ENCODE assay signal across 21 mouse cellular contexts in the genomic region with DNA sequence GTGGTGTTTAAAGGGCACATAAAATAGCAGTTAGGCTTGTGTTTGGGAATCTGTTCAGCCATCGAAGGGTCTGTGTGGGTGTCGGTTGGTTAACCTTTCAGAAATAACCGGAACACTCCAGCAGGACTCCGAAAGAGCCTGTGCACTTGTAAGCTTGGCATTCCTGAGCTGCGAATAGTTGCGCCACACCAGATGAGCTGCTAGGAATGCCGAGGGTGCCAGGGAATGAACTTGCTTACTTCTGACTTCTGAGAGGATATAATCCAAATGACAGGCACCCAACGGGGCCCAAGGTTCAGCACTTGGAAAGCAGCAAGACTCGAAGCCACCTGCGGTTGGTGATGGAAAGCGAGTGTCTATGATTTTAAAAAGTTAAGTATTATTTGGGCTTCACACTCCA.
DNase-seq lines count a peak whose midpoint lies in the region; ATAC-seq and TF ChIP-seq lines count a peak whose summit lies in the region.
"Had no signal": no experiment of that assay in that cellular context is flagged by ENCODE, and none has a peak within 500 bp of the region (broad histone marks: within the 10 kb centered on the region; RNA-seq: fewer than 3 reads in every experiment).

No protein-coding gene starts in this region.

- H3K79me2 ChIP-seq in heart, adult 2 months (replicated peaks; ENCODE audit: control insufficient read depth, insufficient read depth, low read length) = no peaks in the 10 kb centered on the region

- no peak for ATAC-seq in heart, embryonic 15.5 days (replicated peaks; ENCODE audit: insufficient number of reproducible peaks, insufficient read depth, low FRiP score, low read depth)
- peak; percentile 84 for ATAC-seq in lung, postnatal 0 days
- no peak for ATAC-seq in liver, postnatal 0 days
- ATAC-seq: forebrain, embryonic 16.5 days had no signal

- no peaks in the 10 kb centered on the region for H3K9me3 ChIP-seq in heart, embryonic 15.5 days (replicated peaks)
- H3K9me3 ChIP-seq in lung, postnatal 0 days (ENCODE audit: low read length) = no peaks in the 10 kb centered on the region
- H3K9me3 ChIP-seq in liver, postnatal 0 days (ENCODE audit: low read length) = no peaks in the 10 kb centered on the region
- H3K9me3 ChIP-seq: embryonic facial prominence, embryonic 13.5 days; hindbrain, embryonic 12.5 days; midbrain, embryonic 10.5 days had no signal

- H3K36me3 ChIP-seq in heart, embryonic 15.5 days = no peaks in the 10 kb centered on the region
- H3K36me3 ChIP-seq in heart, adult 2 months (ENCODE audit: control insufficient read depth, insufficient read depth, low read length) = no peaks in the 10 kb centered on the region
- no peaks in the 10 kb centered on the region for H3K36me3 ChIP-seq in lung, postnatal 0 days (ENCODE audit: insufficient read depth, low read length)
- H3K36me3 ChIP-seq in liver, postnatal 0 days (replicated peaks; ENCODE audit: insufficient read depth, low read length) = no peaks in the 10 kb centered on the region
- H3K36me3 ChIP-seq: embryonic facial prominence, embryonic 13.5 days; hindbrain, embryonic 12.5 days; midbrain, embryonic 10.5 days had no signal

- no peaks in the 10 kb centered on the region for H3K27me3 ChIP-seq in heart, embryonic 15.5 days
- H3K27me3 ChIP-seq in heart, adult 2 months (ENCODE audit: control insufficient read depth, insufficient read depth, low read length) = no peaks in the 10 kb centered on the region
- no peaks in the 10 kb centered on the region for H3K27me3 ChIP-seq in lung, postnatal 0 days (replicated peaks; ENCODE audit: insufficient read depth, low read length)
- no peaks in the 10 kb centered on the region for H3K27me3 ChIP-seq in liver, postnatal 0 days (ENCODE audit: insufficient read depth, low read length)
- H3K27me3 ChIP-seq: embryonic facial prominence, embryonic 13.5 days; hindbrain, embryonic 12.5 days had no signal

- H3K4me2 ChIP-seq in heart, embryonic 15.5 days = no peak overlapping the region
- no peak overlapping the region for H3K4me2 ChIP-seq in lung, postnatal 0 days (replicated peaks; ENCODE audit: low read depth, low read length)
- no peak overlapping the region for H3K4me2 ChIP-seq in liver, postnatal 0 days (ENCODE audit: low read depth, low read length)
- H3K4me2 ChIP-seq: embryonic facial prominence, embryonic 13.5 days; hindbrain, embryonic 12.5 days; liver, embryonic 11.5 days had no signal

- intact Hi-C loops in heart, adult 2 months (cut with DNase I) = no loop called here

- H3K27ac ChIP-seq in heart, embryonic 15.5 days = peak overlapping the region; percentile 1; the same call in 1 of the 2 replicates
- no peak overlapping the region for H3K27ac ChIP-seq in heart, adult 2 months
- no peak overlapping the region for H3K27ac ChIP-seq in lung, postnatal 0 days (ENCODE audit: low read length)
- no peak overlapping the region for H3K27ac ChIP-seq in liver, postnatal 0 days (ENCODE audit: low read depth)
- H3K27ac ChIP-seq: embryonic facial prominence, embryonic 13.5 days; hindbrain, embryonic 12.5 days; macrophage; midbrain, embryonic 10.5 days had no signal

- no peak for DNase-seq in heart, adult 2 months
- DNase-seq in ES-CJ7 (ENCODE audit: low read depth, low spot score) (peak; percentile 4), ZHBTc4 (ENCODE audit: low read depth, low spot score) (peak; percentile 11)
- DNase-seq in lung, postnatal 0 days (ENCODE audit: low spot score) = peak; percentile 76
- DNase-seq in liver, postnatal 0 days = no peak
- no peak for DNase-seq in frontal cortex, postnatal 10 days (ENCODE audit: low spot score in 2 of 2)
- DNase-seq in adrenal gland, postnatal 25 days = no peak
- DNase-seq: adrenal gland, postnatal 14 days; cerebellum, adult 11 months; cerebellum, postnatal 10 days; kidney, adult 18-20 months; kidney, postnatal 10 days; right cerebral cortex, adult 18-20 months; thymus, postnatal 36 days had no signal

- H3K4me3 ChIP-seq in heart, embryonic 15.5 days = no peak overlapping the region
- no peak overlapping the region for H3K4me3 ChIP-seq in heart, adult 2 months
- no peak overlapping the region for H3K4me3 ChIP-seq in lung, postnatal 0 days (ENCODE audit: low read depth, low read length)
- H3K4me3 ChIP-seq in liver, postnatal 0 days (ENCODE audit: low read depth, low read length) = no peak overlapping the region
- H3K4me3 ChIP-seq: embryonic facial prominence, embryonic 13.5 days; hindbrain, embryonic 12.5 days; midbrain, embryonic 10.5 days had no signal

- H3K4me1 ChIP-seq in heart, embryonic 15.5 days (replicated peaks) = 0 out of 2 replicates have a peak, but pooled peaks cover 7% of the 10 kb centered on the region
- no peaks in the 10 kb centered on the region for H3K4me1 ChIP-seq in heart, adult 2 months (ENCODE audit: control insufficient read depth, insufficient read depth, low read length)
- no peaks in the 10 kb centered on the region for H3K4me1 ChIP-seq in lung, postnatal 0 days (ENCODE audit: insufficient read depth, low read depth, low read length)
- no peaks in the 10 kb centered on the region for H3K4me1 ChIP-seq in liver, postnatal 0 days (ENCODE audit: insufficient read depth)
- H3K4me1 ChIP-seq: embryonic facial prominence, embryonic 13.5 days; hindbrain, embryonic 12.5 days; midbrain, embryonic 10.5 days had no signal

- no peak overlapping the region for H3K9ac ChIP-seq in heart, embryonic 15.5 days
- H3K9ac ChIP-seq in heart, adult 2 months (ENCODE audit: low read depth, low read length) = no peak overlapping the region
- no peak overlapping the region for H3K9ac ChIP-seq in lung, postnatal 0 days (replicated peaks; ENCODE audit: low read depth)
- no peak overlapping the region for H3K9ac ChIP-seq in liver, postnatal 0 days (replicated peaks)
- H3K9ac ChIP-seq: embryonic facial prominence, embryonic 13.5 days; hindbrain, embryonic 12.5 days had no signal

- WGBS in heart, embryonic 15.5 days = 49% methylated on average over 11 of the region's 11 CpGs
- WGBS in heart, adult 2 months = 65% methylated on average over 11 of the region's 11 CpGs
- WGBS in lung, postnatal 0 days = 46% methylated on average over 11 of the region's 11 CpGs
- WGBS in liver, postnatal 0 days (ENCODE audit: insufficient replicate concordance) = 79% methylated on average over 11 of the region's 11 CpGs

- TF ChIP-seq EP300 in heart, adult 2 months (IDR thresholded peaks at IDR 0.05; ENCODE audit: insufficient read depth, low read depth, low read length) = no peak
- TF ChIP-seq EP300 in lung, postnatal 0 days (IDR thresholded peaks at IDR 0.05) = peak; percentile 48; the same call in 1 of the 2 replicates
- no peak for TF ChIP-seq EP300 in liver, postnatal 0 days (IDR thresholded peaks at IDR 0.05; ENCODE audit: low read depth)

- TF ChIP-seq POLR2A in heart, adult 2 months (IDR thresholded peaks at IDR 0.05; ENCODE audit: insufficient read depth, low read depth, low read length) = no peak

- no peak for TF ChIP-seq CTCF in heart, adult 2 months (IDR thresholded peaks at IDR 0.05)
- no peak for TF ChIP-seq CTCF in lung, postnatal 0 days (IDR thresholded peaks at IDR 0.05)
- TF ChIP-seq CTCF in liver, postnatal 0 days (IDR thresholded peaks at IDR 0.05; ENCODE audit: low read depth) = no peak

Comparison
In these comparisons a context has a peak if more than half of its experiments do, and no peak if none do; other contexts are left out.
1. DNase-seq: peak in ES-CJ7 (single experiment), ZHBTc4 (single experiment) and lung, postnatal 0 days (single experiment); none in heart, adult 2 months (0 of 2), liver, postnatal 0 days (single experiment), frontal cortex, postnatal 10 days (0 of 2) and adrenal gland, postnatal 25 days (single experiment).